Mouse (Mus musculus): ENCODE results near the gene Elf1. TPM values are rescaled to one million over a fixed set of nuclear protein-coding genes. Genes with fewer than 3 reads are reported as not detected.

Elf1 gene
- polyA plus RNA-seq, 1 experiment, result 3.6 TPM

DNA sequence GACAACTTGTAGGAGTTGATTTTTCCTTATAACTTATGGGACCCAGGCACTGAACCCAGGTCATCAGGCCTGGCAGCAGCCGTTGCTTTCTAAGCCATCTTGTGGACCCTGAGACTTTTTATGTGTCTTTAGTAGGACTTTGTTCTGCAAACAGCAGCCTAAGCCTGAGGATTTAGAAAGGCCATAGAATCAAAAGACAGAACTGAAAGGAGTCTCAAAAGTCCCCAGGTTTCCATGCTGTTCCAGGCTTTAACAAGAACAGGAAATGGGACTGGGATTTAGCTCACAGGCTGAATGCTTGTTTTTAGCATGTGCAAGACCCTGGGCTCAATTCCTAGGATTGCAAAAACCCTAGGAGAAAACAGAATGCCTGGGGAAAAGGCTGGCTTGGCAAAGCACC is 26.9 kb downstream of the Elf1 start:
- no peaks in the 10 kb centered on the region for H3K27me3 ChIP-seq (ENCODE audit: control insufficient read depth, insufficient read depth, insufficient read length)
- no peak overlapping the region for H3K4me3 ChIP-seq

DNA sequence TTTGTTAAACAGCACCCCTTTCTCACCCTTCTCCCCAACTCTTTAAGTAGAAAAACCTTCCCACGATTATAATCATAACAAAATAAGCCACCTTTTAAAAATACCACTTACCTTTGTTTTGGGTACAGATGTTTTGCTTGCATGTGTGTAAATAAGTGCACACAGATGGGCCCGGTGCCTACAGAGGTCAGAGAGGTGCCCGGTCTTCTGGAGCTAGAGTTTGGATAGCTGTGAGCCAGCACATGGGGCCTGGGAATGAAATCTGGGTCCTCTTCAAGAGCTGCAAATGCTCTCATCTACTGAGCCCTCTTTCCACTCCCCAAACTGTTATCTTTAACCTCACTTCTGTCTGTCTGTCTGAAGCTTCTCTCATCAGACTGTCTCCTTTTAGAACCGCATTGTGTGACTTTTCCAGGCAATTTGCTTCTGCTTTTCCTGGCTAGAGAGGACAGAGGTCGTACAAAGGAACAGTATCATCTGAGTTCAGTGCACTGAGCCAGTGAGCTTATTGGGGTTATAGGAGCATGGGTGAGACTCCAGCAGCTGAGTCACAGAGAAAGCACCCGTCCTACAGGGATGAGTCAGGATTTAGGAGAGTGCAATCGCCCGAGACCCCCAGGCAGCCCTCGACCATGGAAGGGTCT is 27.8 kb downstream of the Elf1 start:
- Histone ChIP-seq H3K4me2 (ENCODE audit: low read depth) (no peak overlapping the region), H3K79me2 (ENCODE audit: control insufficient read depth, insufficient read depth) (no peaks in the 10 kb centered on the region), H3K36me3 (ENCODE audit: control insufficient read depth, insufficient read depth) (no peaks in the 10 kb centered on the region), H3K27me3 (ENCODE audit: control insufficient read depth, insufficient read depth, insufficient read length) (no peaks in the 10 kb centered on the region), H3K4me3 (no peak overlapping the region), H3ac (ENCODE audit: control insufficient read depth, insufficient read length) (no peak overlapping the region)
- TF ChIP-seq SRF (IDR thresholded peaks at IDR 0.05; ENCODE audit: control insufficient read depth, insufficient read length, low read depth) (no peak), CEBPB (IDR thresholded peaks at IDR 0.05; ENCODE audit: insufficient read depth, poor library complexity, severe bottlenecking) (no peak), REST (IDR thresholded peaks at IDR 0.05; ENCODE audit: insufficient read depth, insufficient read length) (no peak), POLR2A (IDR thresholded peaks at IDR 0.05; ENCODE audit: insufficient read length, low read depth) (no peak), USF1 (IDR thresholded peaks at IDR 0.05; ENCODE audit: low read depth) (no peak), MAX (IDR thresholded peaks at IDR 0.05; ENCODE audit: low read depth) (no peak), TCF3 (IDR thresholded peaks at IDR 0.05; ENCODE audit: insufficient read length, low read depth) (no peak), TCF12 (IDR thresholded peaks at IDR 0.05; ENCODE audit: insufficient read depth, poor library complexity, severe bottlenecking) (no peak), POLR2AphosphoS2 (IDR thresholded peaks at IDR 0.05; ENCODE audit: insufficient read length, low read depth) (no peak), MYOG (IDR thresholded peaks at IDR 0.05; ENCODE audit: control insufficient read depth in 1 of 3, insufficient read depth in 1 of 3, insufficient read length in 2 of 3, low read depth in 2 of 3) (no peak), MYOD1 (IDR thresholded peaks at IDR 0.05; ENCODE audit: control insufficient read depth in 1 of 3, insufficient read length in 2 of 3, low read depth in 2 of 3) (no peak), E2F4 (IDR thresholded peaks at IDR 0.05; ENCODE audit: insufficient read depth) (no peak)

More for the DNA sequence above, 26.9 kb downstream of the Elf1 start:
- no peak for TF ChIP-seq TCF12 (IDR thresholded peaks at IDR 0.05; ENCODE audit: insufficient read depth, poor library complexity, severe bottlenecking)
- no peak for TF ChIP-seq E2F4 (IDR thresholded peaks at IDR 0.05; ENCODE audit: insufficient read depth)
- TF ChIP-seq USF1 (IDR thresholded peaks at IDR 0.05; ENCODE audit: low read depth), result no peak
- no peak for TF ChIP-seq MYOD1 (IDR thresholded peaks at IDR 0.05; ENCODE audit: control insufficient read depth in 1 of 3, insufficient read length in 2 of 3, low read depth in 2 of 3)
- no peak for TF ChIP-seq MYOG (IDR thresholded peaks at IDR 0.05; ENCODE audit: control insufficient read depth in 1 of 3, insufficient read depth in 1 of 3, insufficient read length in 2 of 3, low read depth in 2 of 3)
- TF ChIP-seq POLR2A (IDR thresholded peaks at IDR 0.05; ENCODE audit: insufficient read length, low read depth), result no peak
- no peak for TF ChIP-seq SRF (IDR thresholded peaks at IDR 0.05; ENCODE audit: control insufficient read depth, insufficient read length, low read depth)
- no peak for TF ChIP-seq MAX (IDR thresholded peaks at IDR 0.05; ENCODE audit: low read depth)
- no peak for TF ChIP-seq TCF3 (IDR thresholded peaks at IDR 0.05; ENCODE audit: insufficient read length, low read depth)
- TF ChIP-seq CEBPB (IDR thresholded peaks at IDR 0.05; ENCODE audit: insufficient read depth, poor library complexity, severe bottlenecking), result no peak
- TF ChIP-seq REST (IDR thresholded peaks at IDR 0.05; ENCODE audit: insufficient read depth, insufficient read length), result no peak
- TF ChIP-seq POLR2AphosphoS2 (IDR thresholded peaks at IDR 0.05; ENCODE audit: insufficient read length, low read depth), result no peak
- Histone ChIP-seq H3K36me3 (ENCODE audit: control insufficient read depth, insufficient read depth) (no peaks in the 10 kb centered on the region), H3ac (ENCODE audit: control insufficient read depth, insufficient read length) (no peak overlapping the region), H3K79me2 (ENCODE audit: control insufficient read depth, insufficient read depth) (no peaks in the 10 kb centered on the region), H3K4me2 (ENCODE audit: low read depth) (no peak overlapping the region)

GRCm38 (mm10) chr14:79511521-79511920 is 30.5 kb downstream of the Elf1 start:
- Histone ChIP-seq H3K79me2 (ENCODE audit: control insufficient read depth, insufficient read depth) (peaks cover 8% of the 10 kb centered on the region), H3ac (ENCODE audit: control insufficient read depth, insufficient read length) (no peak overlapping the region), H3K36me3 (ENCODE audit: control insufficient read depth, insufficient read depth) (no peaks in the 10 kb centered on the region), H3K4me3 (no peak overlapping the region), H3K27me3 (ENCODE audit: control insufficient read depth, insufficient read depth, insufficient read length) (no peaks in the 10 kb centered on the region), H3K4me2 (ENCODE audit: low read depth) (no peak overlapping the region)
- no peak for TF ChIP-seq TCF3 (IDR thresholded peaks at IDR 0.05; ENCODE audit: insufficient read length, low read depth)

- Histone ChIP-seq H3K79me2 (ENCODE audit: control insufficient read depth, insufficient read depth) (peaks cover 19% of the 10 kb centered on the region), H3K27me3 (ENCODE audit: control insufficient read depth, insufficient read depth, insufficient read length) (no peaks in the 10 kb centered on the region), H3ac (ENCODE audit: control insufficient read depth, insufficient read length) (no peak overlapping the region), H3K4me2 (ENCODE audit: low read depth) (no peak overlapping the region), H3K4me3 (no peak overlapping the region), H3K36me3 (ENCODE audit: control insufficient read depth, insufficient read depth) (no peaks in the 10 kb centered on the region)
- TF ChIP-seq TCF3 (IDR thresholded peaks at IDR 0.05; ENCODE audit: insufficient read length, low read depth) (no peak), TCF12 (IDR thresholded peaks at IDR 0.05; ENCODE audit: insufficient read depth, poor library complexity, severe bottlenecking) (no peak), CEBPB (IDR thresholded peaks at IDR 0.05; ENCODE audit: insufficient read depth, poor library complexity, severe bottlenecking) (no peak), E2F4 (IDR thresholded peaks at IDR 0.05; ENCODE audit: insufficient read depth) (no peak), SRF (IDR thresholded peaks at IDR 0.05; ENCODE audit: control insufficient read depth, insufficient read length, low read depth) (no peak), MYOG (IDR thresholded peaks at IDR 0.05; ENCODE audit: control insufficient read depth in 1 of 3, insufficient read depth in 1 of 3, insufficient read length in 2 of 3, low read depth in 2 of 3) (no peak), USF1 (IDR thresholded peaks at IDR 0.05; ENCODE audit: low read depth) (no peak), MAX (IDR thresholded peaks at IDR 0.05; ENCODE audit: low read depth) (no peak)
Observed at GRCm38 (mm10) chr14:79513951-79514350, 33.0 kb downstream of the Elf1 start.

DNA sequence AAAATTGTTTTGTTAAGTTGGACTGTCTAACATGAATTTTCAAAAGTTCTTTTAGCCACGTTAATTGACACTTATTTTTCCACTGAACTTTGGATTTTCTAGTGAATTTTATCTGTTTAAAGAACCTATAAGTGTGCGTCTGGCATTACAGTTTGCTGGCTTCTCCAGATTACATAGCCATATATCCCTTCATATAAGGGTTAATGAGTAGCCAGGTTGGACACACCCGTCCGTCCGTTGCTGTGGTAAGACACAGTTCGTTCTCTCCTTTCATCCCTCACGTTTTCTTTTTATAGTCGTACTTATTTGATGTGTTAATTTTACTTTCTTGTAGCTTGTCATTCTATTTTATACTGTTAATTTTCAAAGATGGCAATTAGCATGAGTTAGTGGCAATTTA is 34.1 kb downstream of the Elf1 start:
- peak overlapping the region; percentile 67 for H3K4me2 ChIP-seq (ENCODE audit: low read depth)

More for the DNA sequence above, 34.1 kb downstream of the Elf1 start:
- H3K4me3 ChIP-seq, result no peak overlapping the region
- no peaks in the 10 kb centered on the region for H3K27me3 ChIP-seq (ENCODE audit: control insufficient read depth, insufficient read depth, insufficient read length)
- TF ChIP-seq E2F4 (IDR thresholded peaks at IDR 0.05; ENCODE audit: insufficient read depth) (no peak), USF1 (IDR thresholded peaks at IDR 0.05; ENCODE audit: low read depth) (no peak), MYOD1 (IDR thresholded peaks at IDR 0.05; ENCODE audit: control insufficient read depth in 1 of 3, insufficient read length in 2 of 3, low read depth in 2 of 3) (no peak), TCF3 (IDR thresholded peaks at IDR 0.05; ENCODE audit: insufficient read length, low read depth) (no peak), SRF (IDR thresholded peaks at IDR 0.05; ENCODE audit: control insufficient read depth, insufficient read length, low read depth) (no peak), TCF12 (IDR thresholded peaks at IDR 0.05; ENCODE audit: insufficient read depth, poor library complexity, severe bottlenecking) (no peak), MYOG (IDR thresholded peaks at IDR 0.05; ENCODE audit: control insufficient read depth in 1 of 3, insufficient read depth in 1 of 3, insufficient read length in 2 of 3, low read depth in 2 of 3) (no peak), CEBPB (IDR thresholded peaks at IDR 0.05; ENCODE audit: insufficient read depth, poor library complexity, severe bottlenecking) (no peak), POLR2A (IDR thresholded peaks at IDR 0.05; ENCODE audit: insufficient read length, low read depth) (no peak), POLR2AphosphoS2 (IDR thresholded peaks at IDR 0.05; ENCODE audit: insufficient read length, low read depth) (no peak), MAX (IDR thresholded peaks at IDR 0.05; ENCODE audit: low read depth) (no peak), REST (IDR thresholded peaks at IDR 0.05; ENCODE audit: insufficient read depth, insufficient read length) (no peak)
- H3K36me3 ChIP-seq (ENCODE audit: control insufficient read depth, insufficient read depth), result no peaks in the 10 kb centered on the region
- H3ac ChIP-seq (ENCODE audit: control insufficient read depth, insufficient read length), result no peak overlapping the region
- peaks cover 19% of the 10 kb centered on the region for H3K79me2 ChIP-seq (ENCODE audit: control insufficient read depth, insufficient read depth)

Measured in myocyte (in vitro differentiated cells).